Comparison of ENCODE assay signal across 8 mouse cellular contexts in the genomic region with DNA sequence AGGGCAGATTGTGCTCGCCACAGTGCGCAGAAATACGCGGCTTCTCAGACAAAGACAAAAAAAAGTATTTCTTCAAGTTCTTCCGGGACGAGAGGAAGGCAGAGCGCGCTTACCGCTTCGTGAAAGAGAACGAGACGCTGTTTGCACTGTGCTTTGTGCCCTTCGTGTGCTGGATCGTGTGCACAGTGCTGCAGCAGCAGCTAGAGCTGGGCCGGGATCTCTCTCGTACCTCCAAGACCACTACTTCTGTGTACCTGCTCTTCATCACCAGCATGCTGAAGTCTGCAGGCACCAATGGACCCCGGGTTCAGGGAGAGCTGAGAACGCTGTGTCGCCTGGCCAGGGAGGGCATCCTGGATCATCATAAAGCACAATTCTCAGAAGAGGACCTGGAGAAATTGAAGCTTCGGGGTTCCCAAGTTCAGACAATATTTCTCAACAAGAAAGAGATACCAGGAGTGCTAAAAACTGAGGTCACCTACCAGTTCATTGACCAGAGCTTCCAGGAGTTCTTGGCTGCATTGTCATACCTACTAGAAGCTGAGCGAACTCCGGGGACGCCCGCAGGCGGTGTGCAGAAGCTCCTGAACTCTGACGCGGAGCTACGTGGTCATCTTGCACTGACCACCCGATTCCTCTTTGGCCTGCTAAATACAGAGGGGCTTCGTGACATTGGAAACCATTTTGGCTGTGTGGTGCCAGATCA. TPM values are rescaled to one million over a fixed set of nuclear protein-coding genes. Genes with fewer than 3 reads are reported as not detected.
DNase-seq lines count a peak whose midpoint lies in the region; ATAC-seq and TF ChIP-seq lines count a peak whose summit lies in the region.

No protein-coding gene starts in this region.

- no peak for TF ChIP-seq CTCF in heart, postnatal 0 days (IDR thresholded peaks at IDR 0.05; ENCODE audit: low read depth)

- no peaks in the 10 kb centered on the region for H3K4me1 ChIP-seq in heart, postnatal 0 days (ENCODE audit: control insufficient read depth, insufficient read depth)
- peaks cover 9% of the 10 kb centered on the region for H3K4me1 ChIP-seq in embryonic facial prominence, embryonic 11.5 days (ENCODE audit: control insufficient read depth, insufficient read depth, low read length)
- peaks cover 18% of the 10 kb centered on the region for H3K4me1 ChIP-seq in hindbrain, embryonic 16.5 days (ENCODE audit: control insufficient read depth, insufficient read depth, low read depth, low read length)
- H3K4me1 ChIP-seq in midbrain, embryonic 16.5 days (ENCODE audit: control insufficient read depth, insufficient read depth, low read length), result peaks cover 12% of the 10 kb centered on the region

- no peak for TF ChIP-seq EP300 in heart, postnatal 0 days (IDR thresholded peaks at IDR 0.05; ENCODE audit: low read depth)

- H3K9ac ChIP-seq in heart, postnatal 0 days (replicated peaks; ENCODE audit: low read depth, low read length), result no peak overlapping the region
- H3K9ac ChIP-seq in embryonic facial prominence, embryonic 11.5 days (replicated peaks; ENCODE audit: low read length), result peak overlapping the region; percentile 39
- H3K9ac ChIP-seq in hindbrain, embryonic 16.5 days (ENCODE audit: low read depth, low read length), result peak overlapping the region; percentile 58
- peak overlapping the region; percentile 69 for H3K9ac ChIP-seq in midbrain, embryonic 16.5 days (ENCODE audit: low read depth, low read length)

- H3K4me2 ChIP-seq in heart, postnatal 0 days (ENCODE audit: low read depth, low read length), result peak overlapping the region; percentile 49
- H3K4me2 ChIP-seq in embryonic facial prominence, embryonic 11.5 days (ENCODE audit: low read depth, low read length), result peak overlapping the region; percentile 67
- H3K4me2 ChIP-seq in hindbrain, embryonic 16.5 days (ENCODE audit: low read length), result peak overlapping the region; percentile 98
- peak overlapping the region; percentile 94 for H3K4me2 ChIP-seq in midbrain, embryonic 16.5 days (ENCODE audit: low read length)

- no peaks in the 10 kb centered on the region for H3K9me3 ChIP-seq in heart, postnatal 0 days (replicated peaks; ENCODE audit: control insufficient read depth, low read length)
- H3K9me3 ChIP-seq in embryonic facial prominence, embryonic 11.5 days (replicated peaks; ENCODE audit: control insufficient read depth, low read length), result no peaks in the 10 kb centered on the region
- H3K9me3 ChIP-seq in hindbrain, embryonic 16.5 days (ENCODE audit: control insufficient read depth, low read length), result no peaks in the 10 kb centered on the region
- no peaks in the 10 kb centered on the region for H3K9me3 ChIP-seq in midbrain, embryonic 16.5 days (replicated peaks; ENCODE audit: control insufficient read depth, low read length, poor library complexity, severe bottlenecking)

- no peaks in the 10 kb centered on the region for H3K36me3 ChIP-seq in heart, postnatal 0 days (replicated peaks; ENCODE audit: control insufficient read depth, insufficient read depth, low read length)
- H3K36me3 ChIP-seq in embryonic facial prominence, embryonic 11.5 days (replicated peaks; ENCODE audit: control insufficient read depth, insufficient read depth, low read depth, low read length), result no peaks in the 10 kb centered on the region
- H3K36me3 ChIP-seq in hindbrain, embryonic 16.5 days (ENCODE audit: control insufficient read depth, insufficient read depth, low read length), result no peaks in the 10 kb centered on the region
- no peaks in the 10 kb centered on the region for H3K36me3 ChIP-seq in midbrain, embryonic 16.5 days (ENCODE audit: control insufficient read depth, insufficient read depth, low read length)

- intact Hi-C loops in left cerebral cortex, postnatal 10 days (cut with DNase I), result no loop called here

- peak overlapping the region; percentile 34 for H3K4me3 ChIP-seq in heart, postnatal 0 days (ENCODE audit: low read depth, low read length)
- peak overlapping the region; percentile 31 for H3K4me3 ChIP-seq in embryonic facial prominence, embryonic 11.5 days (ENCODE audit: low read depth, low read length)
- H3K4me3 ChIP-seq in hindbrain, embryonic 16.5 days (ENCODE audit: low read length), result peak overlapping the region; percentile 50
- H3K4me3 ChIP-seq in midbrain, embryonic 16.5 days (ENCODE audit: low read depth, low read length), result peak overlapping the region; percentile 46

- peaks cover 69% of the 10 kb centered on the region for H3K27me3 ChIP-seq in heart, postnatal 0 days (ENCODE audit: control insufficient read depth, insufficient read depth, low read length)
- H3K27me3 ChIP-seq in embryonic facial prominence, embryonic 11.5 days (ENCODE audit: control insufficient read depth, insufficient read depth, low read length), result peaks cover 41% of the 10 kb centered on the region
- H3K27me3 ChIP-seq in hindbrain, embryonic 16.5 days (replicated peaks; ENCODE audit: control insufficient read depth, insufficient read depth, low read length), result peaks cover 52% of the 10 kb centered on the region
- H3K27me3 ChIP-seq in midbrain, embryonic 16.5 days (ENCODE audit: control insufficient read depth, insufficient read depth, low read depth, low read length), result peaks cover 55% of the 10 kb centered on the region

- no peak overlapping the region for H3K27ac ChIP-seq in heart, postnatal 0 days (ENCODE audit: low read depth)
- no peak overlapping the region for H3K27ac ChIP-seq in embryonic facial prominence, embryonic 11.5 days (replicated peaks; ENCODE audit: low read depth, low read length)
- no peak overlapping the region for H3K27ac ChIP-seq in hindbrain, embryonic 16.5 days (ENCODE audit: low read depth, low read length)
- H3K27ac ChIP-seq in midbrain, embryonic 16.5 days (ENCODE audit: low read length), result no peak overlapping the region

- no peak for ATAC-seq in heart, postnatal 0 days (ENCODE audit: insufficient read depth, low read depth)
- ATAC-seq in embryonic facial prominence, embryonic 11.5 days (replicated peaks; ENCODE audit: insufficient number of reproducible peaks, low FRiP score, low TSS enrichment, low read depth), result no peak
- ATAC-seq in hindbrain, embryonic 16.5 days, result peak; percentile 72
- ATAC-seq in midbrain, embryonic 16.5 days, result 0 out of 2 replicates have a peak, but pooled peaks have one; percentile 21
- ATAC-seq in cerebellum, adult (ENCODE audit: insufficient number of reproducible peaks, low FRiP score, low TSS enrichment), result no peak

- no peak for DNase-seq in heart, postnatal 0 days (ENCODE audit: low spot score)
- no peak for DNase-seq in heart, adult 18-20 months
- peak; percentile 16 for DNase-seq in embryonic facial prominence, embryonic 11.5 days (ENCODE audit: low spot score)
- DNase-seq in left cerebral cortex, postnatal 10 days (ENCODE audit: extremely low spot score in 1 of 2, low spot score in 2 of 2), result no peak
- no peak for DNase-seq in cerebellum, adult 8-10 months

- 25% methylated on average over 30 of the region's 30 CpGs for WGBS in heart, postnatal 0 days
- WGBS in embryonic facial prominence, embryonic 11.5 days, result 21% methylated on average over 30 of the region's 30 CpGs
- 20% methylated on average over 30 of the region's 30 CpGs for WGBS in hindbrain, embryonic 16.5 days
- whole genome bisulfite sequencing in midbrain, embryonic 16.5 days, result 17% methylated on average over 30 of the region's 30 CpGs

RNA-seq across cellular contexts. Expression of gene Nlrp6, which starts 2.5 kb away (rescaled TPM):
- total RNA-seq in heart, postnatal 0 days (2014; rRNA removed; ENCODE audit: low replicate concordance), result not detected in 2 replicates
- polyA plus RNA-seq in heart, postnatal 0 days (2015; fragmentation: Nextera tagmentation; extraction: Ambion mirVana), result 0.08 TPM in 1 of 2 replicates, not detected in the other
- not detected for total RNA-seq in heart, adult 18-20 months (2021)
- polyA plus RNA-seq in embryonic facial prominence, embryonic 11.5 days (2014; fragmentation: Nextera tagmentation; extraction: Ambion mirVana), result 0.07 TPM in 1 of 2 replicates, not detected in the other
- polyA plus RNA-seq in hindbrain, embryonic 16.5 days (2015; fragmentation: Nextera tagmentation; extraction: Ambion mirVana), result 0.65 and 0.75 TPM in 2 replicates
- polyA plus RNA-seq in midbrain, embryonic 16.5 days (2015; fragmentation: Nextera tagmentation; extraction: Ambion mirVana), result 0.58 and 0.81 TPM in 2 replicates
- under 1 TPM; 0.39 to 0.67 TPM for total RNA-seq in left cerebral cortex, postnatal 10 days (2021)

RNA-seq across cellular contexts. Expression of gene Pgghg, which starts 18.0 kb away (rescaled TPM):
- total RNA-seq in heart, postnatal 0 days (2014; rRNA removed; ENCODE audit: low replicate concordance), result 13.8 and 16.3 TPM in 2 replicates
- polyA plus RNA-seq in heart, postnatal 0 days (2015; fragmentation: Nextera tagmentation; extraction: Ambion mirVana), result 5.8 and 5.9 TPM in 2 replicates
- 1 to 10 TPM; 3.5 to 4.3 TPM for total RNA-seq in heart, adult 18-20 months (2021)
- 12.4 and 14.3 TPM in 2 replicates for polyA plus RNA-seq in embryonic facial prominence, embryonic 11.5 days (2014; fragmentation: Nextera tagmentation; extraction: Ambion mirVana)
- polyA plus RNA-seq in hindbrain, embryonic 16.5 days (2015; fragmentation: Nextera tagmentation; extraction: Ambion mirVana), result 8.3 and 10.4 TPM in 2 replicates
- polyA plus RNA-seq in midbrain, embryonic 16.5 days (2015; fragmentation: Nextera tagmentation; extraction: Ambion mirVana), result 5.4 and 6.3 TPM in 2 replicates
- 1 to 10 TPM; 2.4 to 3.9 TPM for total RNA-seq in left cerebral cortex, postnatal 10 days (2021)

RNA-seq across cellular contexts. Expression of gene Cox8b, which starts 23.0 kb away (rescaled TPM):
- 425 and 483 TPM in 2 replicates for total RNA-seq in heart, postnatal 0 days (2014; rRNA removed; ENCODE audit: low replicate concordance)
- polyA plus RNA-seq in heart, postnatal 0 days (2015; fragmentation: Nextera tagmentation; extraction: Ambion mirVana), result 1,841 and 1,871 TPM in 2 replicates
- total RNA-seq in heart, adult 18-20 months (2021), result 1,000 to 10,000 TPM; 3,201 to 3,214 TPM
- polyA plus RNA-seq in embryonic facial prominence, embryonic 11.5 days (2014; fragmentation: Nextera tagmentation; extraction: Ambion mirVana), result not detected in 2 replicates
- polyA plus RNA-seq in hindbrain, embryonic 16.5 days (2015; fragmentation: Nextera tagmentation; extraction: Ambion mirVana), result 2.0 TPM in 1 of 2 replicates, not detected in the other
- polyA plus RNA-seq in midbrain, embryonic 16.5 days (2015; fragmentation: Nextera tagmentation; extraction: Ambion mirVana), result not detected in 2 replicates
- not detected for total RNA-seq in left cerebral cortex, postnatal 10 days (2021)

RNA-seq across cellular contexts. Expression of gene Ifitm5, which starts 26.9 kb away (rescaled TPM):
- 3.4 TPM in 1 of 2 replicates, not detected in the other for total RNA-seq in heart, postnatal 0 days (2014; rRNA removed; ENCODE audit: low replicate concordance)
- 0.56 and 0.87 TPM in 2 replicates for polyA plus RNA-seq in heart, postnatal 0 days (2015; fragmentation: Nextera tagmentation; extraction: Ambion mirVana)
- total RNA-seq in heart, adult 18-20 months (2021), result under 1 TPM in 1 of 2 experiments, not detected in 1; 0.46 TPM
- polyA plus RNA-seq in embryonic facial prominence, embryonic 11.5 days (2014; fragmentation: Nextera tagmentation; extraction: Ambion mirVana), result 0.38 and 0.78 TPM in 2 replicates
- 0.49 and 1.7 TPM in 2 replicates for polyA plus RNA-seq in hindbrain, embryonic 16.5 days (2015; fragmentation: Nextera tagmentation; extraction: Ambion mirVana)
- 0.29 and 1.3 TPM in 2 replicates for polyA plus RNA-seq in midbrain, embryonic 16.5 days (2015; fragmentation: Nextera tagmentation; extraction: Ambion mirVana)
- not detected for total RNA-seq in left cerebral cortex, postnatal 10 days (2021)

RNA-seq across cellular contexts. Expression of gene Gm45717, which starts 32.5 kb away (rescaled TPM):
- not detected in 2 replicates for total RNA-seq in heart, postnatal 0 days (2014; rRNA removed; ENCODE audit: low replicate concordance)
- polyA plus RNA-seq in heart, postnatal 0 days (2015; fragmentation: Nextera tagmentation; extraction: Ambion mirVana), result 0.36 TPM in 1 of 2 replicates, not detected in the other
- not detected for total RNA-seq in heart, adult 18-20 months (2021)
- not detected in 2 replicates for polyA plus RNA-seq in embryonic facial prominence, embryonic 11.5 days (2014; fragmentation: Nextera tagmentation; extraction: Ambion mirVana)
- not detected in 2 replicates for polyA plus RNA-seq in hindbrain, embryonic 16.5 days (2015; fragmentation: Nextera tagmentation; extraction: Ambion mirVana)
- polyA plus RNA-seq in midbrain, embryonic 16.5 days (2015; fragmentation: Nextera tagmentation; extraction: Ambion mirVana), result not detected in 2 replicates
- total RNA-seq in left cerebral cortex, postnatal 10 days (2021), result not detected

Comparison
In these comparisons a context has a peak if more than half of its experiments do, and no peak if none do; other contexts are left out.
1. ATAC-seq: peak in hindbrain, embryonic 16.5 days (single experiment) and midbrain, embryonic 16.5 days (single experiment); none in heart, postnatal 0 days (single experiment), embryonic facial prominence, embryonic 11.5 days (single experiment) and cerebellum, adult (single experiment).
2. RNA of gene Cox8b, which starts 23.0 kb away (polyA plus RNA-seq): 1,841 to 1,871 TPM in heart, postnatal 0 days; not detected in embryonic facial prominence, embryonic 11.5 days, 2.0 TPM in hindbrain, embryonic 16.5 days and not detected in midbrain, embryonic 16.5 days; every median in the first group is over 100 times any median in the second.
3. Peak in every context shown above with its lines, with median percentiles within 50 percentile points of each other: H3K4me2 ChIP-seq and H3K4me3 ChIP-seq.